Mouse (Mus musculus) ovary, postnatal 14 days (tissue): ENCODE results near the gene Elavl2.

Source experiments
- DNase-seq: peaks from one replicate; pipeline ENCODE4 v3.0.0; 2022; ENCODE audit warnings: low spot score

Gene Elavl2

DNA sequence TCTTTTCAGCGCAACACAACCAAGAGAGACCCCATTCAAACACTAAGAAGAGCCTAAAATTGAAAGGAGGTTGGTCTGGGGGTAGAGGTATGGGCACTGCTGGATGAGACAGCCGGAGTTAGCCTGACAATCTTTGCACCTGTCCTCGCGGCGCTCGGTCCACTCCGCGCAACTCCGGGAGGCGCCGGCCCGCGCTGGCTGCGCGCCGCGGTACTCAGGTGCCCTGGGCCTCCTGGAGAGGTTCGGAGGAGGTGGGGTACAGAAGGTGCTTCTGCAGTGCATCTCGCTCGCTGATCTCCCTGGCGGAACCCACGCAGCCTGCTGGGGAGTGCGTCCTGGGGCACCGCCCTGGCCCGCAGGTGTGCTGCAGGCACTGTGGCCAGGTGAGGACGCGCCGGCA lies at the start of gene Elavl2:
Gene Elavl2 (minus strand): TSS at position 363 of the 400 bp plus-strand sequence.
- DNase-seq = no peak

DNA sequence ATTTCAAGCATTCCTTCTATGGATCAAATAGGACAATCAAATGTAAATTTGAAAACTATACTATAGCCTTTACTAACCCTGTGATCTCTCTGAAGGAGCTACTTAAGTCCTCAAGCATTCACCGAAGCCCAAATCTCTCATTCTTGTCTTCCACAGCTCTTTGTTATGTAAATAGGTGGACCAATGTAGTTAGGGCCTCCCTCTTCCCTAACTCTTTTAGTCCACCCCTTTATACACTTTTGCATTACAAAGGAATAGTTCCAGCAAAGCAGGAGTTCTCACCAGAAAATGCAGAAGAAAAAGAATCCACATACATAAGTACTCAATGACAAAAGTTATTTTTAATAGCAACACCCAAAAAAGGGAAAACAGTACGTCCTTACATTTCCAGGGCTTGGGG lies 47.3 kb upstream of the Elavl2 start:
- DNase-seq = no peak

DNA sequence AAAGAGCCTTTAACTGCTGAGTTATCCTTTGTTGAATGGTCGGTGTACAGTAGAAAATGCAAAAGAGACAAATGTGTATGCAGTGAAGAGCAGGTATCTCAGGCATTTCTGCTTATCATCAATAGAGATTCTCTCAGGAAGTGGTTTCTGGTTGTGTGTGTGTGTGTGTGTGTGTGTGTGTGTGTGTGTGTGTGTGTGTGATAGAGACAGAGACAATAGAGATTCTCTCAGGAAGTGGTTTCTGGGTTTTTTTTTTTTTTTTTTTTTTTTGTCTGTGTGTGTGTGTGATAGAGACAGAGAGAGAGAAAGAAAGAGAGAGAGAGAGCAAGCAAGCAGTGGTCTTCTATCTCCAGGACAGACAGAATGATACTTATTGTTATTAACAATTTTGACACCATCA lies 15.0 kb upstream of the Elavl2 start:
- DNase-seq = no peak

DNA sequence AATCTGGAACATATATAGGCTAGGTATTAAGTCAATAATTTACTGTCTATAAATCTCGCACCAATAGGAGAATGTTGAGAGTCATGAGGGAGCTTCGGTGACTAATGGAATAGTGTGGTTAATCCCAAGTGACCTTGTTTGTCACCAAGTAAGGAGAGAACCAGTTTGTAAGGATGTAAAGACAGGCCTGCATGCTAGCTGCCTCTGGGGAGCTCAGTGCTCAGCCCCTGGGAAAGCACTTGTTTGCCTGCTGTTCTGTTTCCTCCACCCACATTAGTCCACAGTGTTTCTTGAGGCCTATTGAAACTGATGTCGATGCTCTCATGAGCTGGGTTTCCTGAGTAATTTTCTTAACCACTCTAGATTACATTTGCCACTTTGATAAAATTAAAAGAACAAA lies 4.5 kb upstream of the Elavl2 start:
- DNase-seq = no peak

DNA sequence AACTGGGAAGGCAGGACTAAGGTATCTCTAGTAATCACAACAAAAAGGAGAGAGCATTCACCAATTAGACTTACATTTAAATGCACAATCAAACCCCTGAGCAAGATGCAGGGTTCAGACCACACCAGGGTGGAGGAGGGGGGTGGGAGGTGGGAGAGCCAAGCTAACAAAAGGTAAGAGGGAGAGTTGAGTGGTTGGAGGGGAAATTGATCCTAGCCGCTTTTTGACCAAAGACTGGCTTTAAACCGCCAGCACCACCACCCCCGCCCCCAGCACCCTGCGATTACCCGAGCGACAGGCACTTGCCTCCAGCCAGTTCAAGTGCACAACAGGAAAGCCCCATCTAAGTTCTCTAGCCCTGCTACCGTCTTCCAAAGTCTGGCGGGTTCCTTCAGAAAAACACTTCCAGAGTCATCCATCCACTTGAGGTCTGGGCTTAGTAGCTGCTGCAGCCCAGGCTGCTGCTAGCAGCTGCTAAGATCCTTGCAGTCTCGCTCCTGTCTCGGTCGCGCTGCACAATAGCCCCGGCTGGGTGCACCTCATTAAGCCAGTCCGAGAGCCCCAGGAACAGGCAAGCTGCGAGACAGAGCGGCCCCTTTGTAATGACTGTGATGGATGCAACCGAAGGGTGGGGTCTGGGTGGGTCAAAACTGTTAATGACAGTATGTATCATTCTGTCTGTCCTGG lies 932 bp downstream of the Elavl2 start:
- DNase-seq = no peak

DNA sequence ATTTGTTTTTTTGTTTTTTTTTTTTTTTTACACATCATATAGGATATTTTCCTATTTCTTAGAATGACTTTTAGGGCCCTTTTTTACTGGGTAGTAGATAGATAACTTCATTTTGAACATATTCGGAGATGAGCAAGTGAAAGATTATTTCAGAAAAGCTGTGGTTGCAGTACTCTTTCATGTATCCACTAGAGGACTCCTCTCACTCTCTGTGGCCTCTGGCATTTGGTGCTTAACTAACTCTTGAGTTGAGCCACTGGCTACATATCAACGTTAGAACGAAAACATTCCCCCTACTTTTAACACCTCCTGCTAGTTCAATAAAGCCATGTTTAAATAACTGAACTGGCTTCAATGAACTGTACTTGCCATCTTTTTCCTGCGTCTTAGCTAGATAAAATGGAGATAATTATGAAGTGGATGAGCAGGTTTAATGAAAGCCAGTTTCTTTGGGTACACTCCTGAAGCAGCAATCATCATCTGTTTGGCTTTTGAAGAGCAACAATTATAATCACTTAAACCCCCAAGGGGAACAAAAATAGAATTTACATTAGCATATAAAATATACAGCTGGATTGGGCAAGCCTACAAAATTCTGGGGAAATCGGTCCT lies 8.5 kb downstream of the Elavl2 start:
- no peak for DNase-seq

DNA sequence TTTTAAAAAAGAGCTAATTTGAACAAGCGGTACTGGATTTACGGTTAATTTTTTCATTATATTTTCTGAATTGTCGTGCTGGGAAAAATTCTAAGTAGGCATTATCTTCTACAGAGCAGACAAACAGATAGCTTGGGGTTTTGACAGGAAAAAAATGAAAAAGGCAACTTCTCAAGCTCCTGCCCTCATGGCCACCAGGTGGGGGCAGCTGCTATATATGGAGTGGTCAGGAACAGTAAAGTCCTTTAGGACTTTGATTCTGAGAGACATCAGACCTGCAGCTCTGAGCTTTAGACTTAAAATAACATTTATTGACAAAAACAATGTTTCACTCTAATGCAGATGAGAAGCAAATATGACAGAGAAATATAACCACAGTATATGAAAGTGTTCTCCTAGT lies 12.9 kb downstream of the Elavl2 start:
- no peak for DNase-seq

DNA sequence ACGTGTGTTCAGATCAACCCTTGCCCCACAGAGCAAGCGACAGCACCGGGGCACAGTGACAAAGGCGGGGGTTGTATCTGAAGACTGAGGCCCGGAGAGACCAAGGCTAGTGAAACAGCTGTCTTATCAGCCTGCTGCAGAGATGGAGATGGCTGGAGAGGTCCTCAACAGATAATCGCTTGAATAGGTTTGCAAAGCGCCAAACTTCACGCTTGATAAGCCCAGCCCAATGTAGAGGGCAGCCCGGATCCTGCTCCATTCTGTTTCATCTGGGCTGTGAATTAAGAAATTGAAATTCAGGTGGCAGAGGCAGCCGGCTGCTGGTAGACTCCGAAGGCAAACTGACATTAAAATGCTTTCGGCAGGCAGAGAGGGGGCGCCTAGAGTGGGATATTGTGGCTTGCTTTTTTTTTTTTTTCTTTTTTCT lies 19.4 kb downstream of the Elavl2 start:
- DNase-seq = no peak

DNA sequence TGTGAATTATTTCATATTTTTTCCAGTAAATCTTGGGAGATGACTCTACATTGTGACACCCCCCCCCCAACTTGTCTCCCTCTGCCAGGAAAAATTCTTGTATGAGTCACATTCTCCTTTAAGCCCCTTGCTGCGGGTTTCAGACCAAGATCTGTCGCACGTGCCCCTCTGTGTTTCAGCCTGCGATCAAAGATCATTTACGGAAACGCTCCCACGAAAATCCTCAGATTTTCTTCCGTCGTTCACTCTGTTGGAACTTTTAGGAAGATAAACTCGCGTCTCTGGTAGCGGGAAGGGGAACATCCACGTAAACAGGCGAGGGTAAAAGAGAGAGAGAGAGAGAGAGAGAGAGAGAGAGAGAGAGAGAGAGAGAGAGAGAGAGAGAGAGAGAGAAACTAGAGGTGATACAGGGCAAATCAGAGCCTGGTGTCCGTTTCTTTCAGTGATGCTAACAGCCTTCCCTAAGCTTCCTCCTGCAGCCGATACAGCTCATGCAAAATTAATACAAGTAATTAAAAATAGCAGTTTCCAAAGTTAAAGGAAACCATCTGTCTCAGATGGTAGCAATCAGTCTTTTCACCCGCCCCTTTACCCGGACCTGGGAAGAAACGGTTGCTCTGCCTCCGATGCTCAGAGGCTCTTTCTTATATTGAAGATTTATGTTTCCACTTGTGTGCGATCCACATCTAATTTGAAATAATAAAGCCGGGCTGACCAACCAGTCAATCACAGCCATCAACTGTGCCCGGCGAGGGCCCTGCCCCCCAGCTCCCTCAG lies 20.1 kb downstream of the Elavl2 start:
- no peak for DNase-seq

DNA sequence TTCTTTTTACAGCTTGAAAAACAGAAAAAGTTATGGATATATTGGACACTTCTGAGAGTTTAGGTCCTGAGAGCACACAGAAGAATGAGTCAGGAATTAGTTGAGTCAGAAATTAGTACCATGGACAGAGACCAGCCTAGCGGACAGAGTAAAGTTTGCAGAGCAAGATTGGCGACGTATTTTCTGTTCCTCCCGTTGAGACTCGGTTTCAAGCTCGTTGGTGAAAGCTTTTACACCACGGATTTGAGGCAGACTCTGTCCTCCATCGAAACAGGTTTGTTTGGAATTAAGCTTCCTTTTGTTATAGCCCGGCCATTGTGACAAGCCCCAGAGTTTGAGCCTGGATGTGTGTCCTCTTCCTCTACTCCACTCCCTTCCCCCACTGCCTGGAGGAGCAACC lies 21.0 kb downstream of the Elavl2 start:
- peak; percentile 11 for DNase-seq

DNA sequence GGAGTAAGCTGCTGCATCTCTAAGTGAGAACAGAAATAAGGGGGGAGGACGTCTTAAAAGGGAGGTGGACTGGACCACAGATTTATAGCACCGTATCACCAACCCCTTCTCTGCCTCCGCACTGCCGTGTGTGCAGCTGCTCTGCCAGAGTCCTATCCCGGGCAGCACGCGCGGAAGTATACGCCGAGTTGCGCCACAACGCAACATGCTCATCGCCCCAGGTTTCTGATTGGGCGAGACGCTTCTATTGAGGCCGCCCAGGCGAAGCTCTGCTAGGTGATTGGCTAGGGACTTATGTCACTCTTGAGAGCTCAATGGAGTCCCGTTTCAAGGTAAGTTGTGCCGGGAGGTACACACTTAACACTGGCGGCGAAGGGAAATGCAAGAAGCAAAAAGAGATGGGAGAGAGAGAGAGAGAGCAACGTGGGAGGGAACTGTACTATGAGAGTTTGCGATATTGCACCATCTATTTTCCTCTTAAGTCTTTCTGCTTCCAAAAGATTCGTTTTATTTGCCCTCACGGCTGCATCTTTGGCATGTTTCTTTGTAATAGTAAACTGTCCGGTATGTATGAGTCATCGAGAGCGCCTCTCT lies 24.2 kb downstream of the Elavl2 start:
- peak; percentile 77 for DNase-seq

DNA sequence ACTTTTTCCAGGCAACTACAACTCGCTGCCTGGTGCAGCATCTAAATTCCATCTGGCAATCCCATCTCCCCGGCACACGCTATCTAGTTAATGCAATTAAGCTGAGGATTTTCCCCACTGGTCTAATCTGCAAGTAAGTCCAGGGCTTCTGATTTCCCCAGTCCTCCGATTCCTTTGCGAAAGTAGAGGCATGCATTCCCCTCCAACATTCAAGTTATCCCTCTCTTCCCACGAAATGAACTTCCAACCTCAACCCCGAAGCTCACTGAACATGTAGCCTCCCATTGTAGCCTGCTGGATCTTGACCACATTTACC lies 25.3 kb downstream of the Elavl2 start:
- no peak for DNase-seq

DNA sequence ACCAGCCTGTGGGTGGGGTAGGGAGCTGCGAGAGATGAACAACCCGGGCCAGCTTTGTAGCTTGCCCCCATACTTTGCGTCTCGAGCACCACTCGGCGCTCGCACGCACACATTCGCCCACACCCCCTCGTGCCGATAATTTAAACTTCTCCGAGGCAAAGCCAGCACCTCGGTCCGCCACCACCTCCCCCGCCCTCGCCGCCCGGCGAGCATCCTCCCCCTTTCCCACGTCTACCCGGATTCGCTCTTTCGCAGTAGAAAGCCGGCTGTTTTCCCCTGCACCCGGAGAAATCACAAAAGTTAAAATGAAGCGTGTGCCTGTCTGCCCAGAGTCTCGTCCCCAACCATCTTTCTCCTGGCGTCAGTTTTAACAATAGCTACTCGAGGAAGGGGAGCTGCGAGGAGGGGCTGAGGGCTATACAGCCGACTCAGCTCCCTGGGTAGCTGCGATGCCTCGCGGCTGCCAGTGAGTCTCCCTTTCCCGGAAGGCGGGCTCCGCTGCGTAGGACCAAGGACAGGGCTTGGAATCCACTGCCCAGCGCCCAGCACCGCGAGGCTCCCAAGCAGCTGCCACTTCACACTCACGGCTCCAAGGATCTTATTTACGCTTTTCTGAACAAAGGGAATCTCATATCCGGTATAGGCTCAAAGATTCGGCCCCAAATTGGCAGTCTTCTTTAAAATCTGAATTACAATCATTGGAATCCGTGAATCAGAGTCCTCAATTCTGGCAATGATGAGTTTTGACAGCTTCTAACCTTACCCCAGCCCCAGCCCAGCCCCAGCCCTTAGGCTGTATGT lies 25.8 kb downstream of the Elavl2 start:
- peak; percentile 18 for DNase-seq

DNA sequence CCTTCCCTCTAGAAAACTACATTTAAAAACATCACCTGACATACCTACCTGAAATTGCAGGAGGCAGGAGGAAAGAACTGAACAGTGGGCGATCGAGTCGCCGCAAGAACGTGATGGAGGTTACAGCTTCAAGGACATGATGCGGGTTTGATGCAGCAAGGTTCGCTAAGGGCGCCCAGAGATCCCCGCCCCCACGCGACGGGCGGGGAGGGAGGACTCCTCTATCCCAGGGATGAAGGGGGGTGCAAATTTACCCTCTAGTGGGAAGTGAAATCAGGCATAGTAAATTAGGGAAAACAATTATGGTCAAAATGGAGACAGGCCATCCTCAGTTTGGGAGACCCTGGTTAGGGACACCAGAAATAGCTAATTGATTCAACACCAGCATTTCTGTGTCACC lies 27.7 kb downstream of the Elavl2 start:
- DNase-seq = no peak

DNA sequence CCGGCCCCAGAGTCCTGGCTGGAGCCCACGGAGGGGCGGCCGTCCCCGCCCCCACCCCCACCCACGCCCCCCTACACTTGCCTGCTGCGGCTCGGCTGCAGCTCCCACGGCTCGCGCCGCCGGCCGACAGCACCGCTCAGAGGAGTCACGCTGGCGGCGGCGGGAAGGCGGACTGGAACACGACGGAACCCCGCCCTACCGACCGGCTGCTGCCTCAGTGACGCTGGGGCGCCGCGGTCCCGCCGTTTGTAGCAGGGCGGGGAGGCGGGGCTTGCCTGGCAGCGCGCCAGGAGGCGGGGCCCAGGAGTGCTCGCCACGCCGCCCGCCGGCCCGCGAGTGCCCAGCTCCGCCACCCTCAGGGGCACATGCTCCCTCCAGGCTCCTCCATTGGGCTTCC lies 28.8 kb downstream of the Elavl2 start:
- peak; percentile 25 for DNase-seq

DNA sequence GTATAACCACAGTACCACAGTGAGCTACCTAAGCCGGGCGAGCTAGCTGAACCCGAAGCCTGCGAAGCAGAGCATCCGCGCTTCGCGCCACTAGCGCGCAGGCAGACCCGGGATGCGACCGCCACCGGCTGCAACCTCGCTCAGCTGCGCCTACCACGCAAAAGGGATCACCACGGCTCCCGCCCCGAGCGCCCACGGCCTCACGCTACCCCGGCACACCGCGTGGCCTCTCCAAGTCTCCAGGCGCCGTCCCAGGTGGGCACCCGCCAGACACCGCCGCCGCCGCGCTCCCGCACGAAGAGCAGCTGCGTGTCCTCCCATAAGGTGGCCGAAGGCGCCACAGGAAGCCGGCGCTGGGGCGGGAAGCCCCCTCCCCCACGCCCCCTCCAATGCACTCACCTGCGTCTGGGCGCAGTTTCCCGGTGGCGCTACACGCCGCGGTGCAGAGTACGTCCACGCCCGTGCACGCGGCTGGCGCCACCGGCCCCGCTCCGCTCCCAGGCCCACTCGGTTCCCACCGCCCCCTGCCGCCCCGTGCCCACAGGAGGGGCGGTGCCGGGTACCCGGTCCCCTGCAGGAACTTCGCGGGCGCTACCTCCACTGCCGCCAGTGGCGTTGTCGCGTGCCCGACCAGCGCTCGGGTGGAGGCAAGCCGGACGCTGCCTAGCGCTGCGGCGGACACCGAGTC lies 29.3 kb downstream of the Elavl2 start:
- no peak for DNase-seq

DNA sequence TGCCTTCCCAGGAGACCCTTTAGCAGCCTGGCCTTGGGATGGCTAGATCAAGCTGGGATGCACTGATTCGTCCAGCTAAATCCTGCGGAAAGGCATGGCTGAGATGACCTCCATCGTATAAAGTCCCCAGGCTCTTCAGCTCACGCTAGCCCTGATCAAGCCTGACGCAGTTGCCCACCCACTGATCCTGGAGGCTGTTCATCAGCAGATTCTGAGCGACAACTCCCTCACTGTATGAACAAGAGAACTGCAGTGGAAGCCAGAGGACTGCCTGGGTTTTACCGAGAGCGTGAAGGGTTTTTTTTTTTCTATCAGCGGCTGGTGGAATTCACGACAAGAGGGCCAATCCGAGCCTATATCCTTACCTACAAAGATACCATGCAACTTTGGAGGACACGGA lies 35.3 kb downstream of the Elavl2 start:
- DNase-seq = no peak

DNA sequence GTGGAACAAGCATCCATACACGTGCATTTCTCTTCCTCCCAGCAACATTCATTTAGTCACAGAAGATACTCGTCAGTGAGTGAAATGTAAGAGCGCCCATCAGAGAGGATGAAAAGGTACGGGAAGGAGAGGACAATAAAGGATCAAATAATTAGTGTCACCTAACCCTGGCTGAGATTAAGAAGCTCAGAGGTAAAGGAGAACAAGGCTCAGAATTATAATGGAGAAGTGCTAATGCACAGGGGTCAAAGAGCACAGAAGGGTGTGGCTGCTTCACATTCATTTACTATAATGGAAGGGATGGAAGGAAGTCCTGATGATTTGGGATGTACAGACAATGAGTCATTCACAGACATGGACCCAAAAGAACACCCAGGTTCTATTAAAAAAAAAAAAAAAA lies 36.6 kb downstream of the Elavl2 start:
- DNase-seq = no peak

DNA sequence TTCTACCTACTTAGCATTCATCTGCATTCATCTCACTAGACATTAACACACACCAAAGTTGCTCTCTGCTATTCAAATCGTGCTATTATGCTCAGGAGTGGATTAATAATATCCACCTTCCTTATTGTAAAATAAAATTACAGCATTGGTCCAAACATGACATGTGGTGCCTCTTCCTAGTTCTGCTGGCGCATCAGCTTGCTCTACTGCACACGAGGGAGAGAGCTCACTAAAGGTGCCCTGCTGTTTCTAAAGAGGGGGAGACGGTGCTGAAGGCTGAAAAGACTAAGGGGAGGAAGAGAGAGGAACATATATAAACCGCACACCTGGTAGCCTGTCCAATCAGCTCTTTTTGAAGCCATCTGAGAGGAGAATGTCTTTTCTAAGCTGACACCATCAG lies 38.1 kb downstream of the Elavl2 start:
- DNase-seq = no peak

DNA sequence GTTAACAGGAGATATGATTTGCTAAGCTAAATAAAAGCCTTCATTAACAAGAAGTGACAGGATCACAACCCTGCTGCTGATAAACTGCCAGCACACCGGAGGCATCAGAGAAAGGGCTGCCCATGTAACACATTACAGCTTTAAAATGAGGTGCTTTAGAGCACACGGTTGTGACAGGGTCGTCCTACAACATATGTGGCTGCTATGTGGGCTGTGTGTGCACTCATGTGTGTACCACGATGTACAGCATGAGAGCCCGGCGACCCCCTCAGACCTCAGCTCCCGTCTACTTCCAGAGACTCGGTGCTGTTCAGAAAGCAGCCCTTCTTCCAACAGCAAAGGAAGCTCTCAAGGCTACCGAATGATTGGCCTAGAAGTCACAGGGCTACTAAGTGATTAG lies 47.4 kb downstream of the Elavl2 start:
- no peak for DNase-seq

DNA sequence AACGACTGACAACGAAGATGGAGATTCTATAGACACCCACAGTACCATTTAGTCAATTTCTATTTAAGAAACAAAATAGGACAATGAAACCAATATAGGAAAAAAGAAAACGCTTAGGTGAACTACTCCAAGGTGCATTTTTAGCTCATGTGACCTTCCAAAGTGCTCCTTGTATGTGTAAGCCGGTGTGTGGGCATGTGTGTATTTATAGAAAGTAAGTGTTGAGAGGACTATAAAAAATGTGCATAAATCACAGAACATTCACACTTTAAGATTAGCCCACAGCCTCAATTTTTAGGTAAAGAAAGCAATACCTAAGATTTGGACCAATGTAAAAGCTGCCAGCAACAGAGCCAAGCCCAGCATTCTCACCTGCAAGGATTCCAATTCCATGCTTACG lies 51.0 kb downstream of the Elavl2 start:
- DNase-seq = no peak

DNA sequence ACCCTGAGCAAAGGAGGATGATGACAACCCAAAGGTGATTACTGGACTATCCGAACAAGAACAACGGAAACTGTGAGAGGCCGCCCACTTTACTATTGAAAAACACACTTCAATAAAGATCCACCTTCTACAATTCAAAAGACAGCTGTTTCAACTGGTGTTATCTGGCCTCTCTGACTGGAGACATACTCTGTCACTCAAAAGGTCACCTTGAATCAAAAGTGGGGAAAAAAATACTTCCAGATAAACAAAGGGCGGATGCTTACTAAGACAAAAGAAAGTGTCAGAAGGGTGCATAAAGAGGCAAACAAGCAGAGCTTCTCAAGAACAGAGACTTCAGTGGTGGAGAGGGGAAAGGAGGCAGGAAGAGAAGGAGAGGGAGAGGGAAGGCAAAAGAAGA lies 66.4 kb downstream of the Elavl2 start:
- DNase-seq = no peak
